Mouse (Mus musculus): ENCODE measurements around the gene Pcgf2. TPM values are rescaled to one million over a fixed set of nuclear protein-coding genes. Genes with fewer than 3 reads are reported as not detected.
"Not testable (repeated sequence)": the region's sequence is repeated elsewhere in the genome, so short reads cannot be mapped to it uniquely, and the experiment has no call there.

Pcgf2 gene
- polyA plus RNA-seq, 1 experiment from 2014 or later: 10.5 TPM

DNA sequence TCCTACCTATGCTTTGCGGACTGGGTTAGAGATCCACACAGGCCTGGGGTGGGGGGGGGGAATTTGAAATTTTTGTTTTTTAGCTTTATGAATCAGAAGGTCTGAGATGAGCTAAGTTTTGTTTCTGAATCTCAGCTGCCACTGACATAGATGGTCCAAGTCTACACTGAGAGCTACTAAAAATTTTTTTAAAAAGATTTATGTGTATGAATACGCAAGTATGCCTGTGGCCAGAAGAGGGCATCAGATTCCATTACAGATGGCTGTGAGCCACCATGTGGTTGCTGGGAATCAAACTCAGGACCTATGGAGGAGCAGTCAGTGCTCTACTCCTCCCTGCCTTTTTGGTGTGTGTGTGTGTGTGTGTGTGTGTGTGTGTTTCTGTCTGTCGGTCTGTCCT lies 14.1 kb upstream of the Pcgf2 start:
- Histone ChIP-seq H3K4me3 (ENCODE audit: low read depth, low read length) (no peak overlapping the region), H3K9ac (replicated peaks; ENCODE audit: low read depth) (no peak overlapping the region), H3K9me3 (ENCODE audit: low read length) (no peaks in the 10 kb centered on the region), H3K4me2 (replicated peaks; ENCODE audit: low read depth, low read length) (no peak overlapping the region), H3K4me1 (ENCODE audit: insufficient read depth, low read depth, low read length) (no peaks in the 10 kb centered on the region), H3K27ac (ENCODE audit: low read length) (no peak overlapping the region), H3K36me3 (ENCODE audit: insufficient read depth, low read length) (peaks cover 16% of the 10 kb centered on the region), H3K27me3 (replicated peaks; ENCODE audit: insufficient read depth, low read length) (no peaks in the 10 kb centered on the region)
- no peak for ATAC-seq
- TF ChIP-seq CTCF (IDR thresholded peaks at IDR 0.05) (peak; percentile 40), EP300 (IDR thresholded peaks at IDR 0.05) (no peak)
- 93% methylated on average over 3 of the region's 3 CpGs for WGBS
- DNase-seq (ENCODE audit: low spot score): no peak

DNA sequence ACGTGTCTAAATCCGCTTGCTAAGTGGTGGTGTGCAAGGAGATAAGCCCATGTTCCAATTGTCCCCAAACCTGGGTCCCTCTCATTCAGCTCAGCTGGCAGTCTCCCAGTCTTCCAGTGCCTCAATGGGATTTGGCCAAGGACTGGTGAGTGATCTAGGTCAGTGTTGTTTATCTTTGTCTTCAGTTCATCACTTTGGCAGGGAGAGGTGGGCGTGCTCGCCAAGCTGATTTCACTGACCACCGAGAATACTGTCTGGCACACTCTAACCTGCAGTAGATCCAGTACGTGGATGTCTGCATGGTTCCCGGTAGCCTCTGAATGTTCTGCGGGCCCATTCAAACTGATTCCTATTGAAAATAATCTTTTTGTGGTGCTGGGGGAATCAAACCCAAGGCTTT lies 13.6 kb upstream of the Pcgf2 start:
- Histone ChIP-seq H3K36me3 (ENCODE audit: insufficient read depth, low read length) (peaks cover 12% of the 10 kb centered on the region; the same call in 1 of the 2 replicates), H3K27ac (ENCODE audit: low read length) (no peak overlapping the region)

DNA sequence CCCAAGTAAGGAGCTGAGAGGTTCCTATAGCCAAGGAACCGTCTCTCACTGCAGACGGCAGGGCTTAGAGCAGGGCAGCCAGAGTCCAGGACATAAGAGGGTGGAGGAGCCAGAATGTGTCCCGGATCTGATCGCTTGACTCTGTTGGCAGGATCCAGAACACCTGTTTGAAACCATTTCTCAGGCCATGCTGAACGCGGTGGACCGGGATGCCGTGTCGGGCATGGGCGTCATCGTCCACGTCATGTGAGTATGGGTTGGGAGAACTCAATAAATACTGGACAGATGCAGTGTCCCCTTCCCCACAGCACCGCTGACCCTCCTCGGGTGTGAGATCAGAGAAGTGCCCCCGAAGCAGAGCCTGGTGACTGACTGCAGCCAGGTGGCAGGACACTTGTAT lies 12.0 kb upstream of the Pcgf2 start:
- no peak for TF ChIP-seq EP300 (IDR thresholded peaks at IDR 0.05)
- H3K9ac ChIP-seq (replicated peaks; ENCODE audit: low read depth): no peak overlapping the region
- DNase-seq (ENCODE audit: low spot score): no peak
- no peak overlapping the region for H3K4me2 ChIP-seq (replicated peaks; ENCODE audit: low read depth, low read length)
- H3K36me3 ChIP-seq (ENCODE audit: insufficient read depth, low read length): peaks cover 12% of the 10 kb centered on the region; the same call in 1 of the 2 replicates
- 85% methylated on average over 15 of the region's 15 CpGs for WGBS
- no peak overlapping the region for H3K4me3 ChIP-seq (ENCODE audit: low read depth, low read length)
- no peaks in the 10 kb centered on the region for H3K27me3 ChIP-seq (replicated peaks; ENCODE audit: insufficient read depth, low read length)
- H3K9me3 ChIP-seq (ENCODE audit: low read length): no peaks in the 10 kb centered on the region
- no peak overlapping the region for H3K27ac ChIP-seq (ENCODE audit: low read length)
- H3K4me1 ChIP-seq (ENCODE audit: insufficient read depth, low read depth, low read length): no peaks in the 10 kb centered on the region
- ATAC-seq: no peak

More for the DNA sequence above, 13.6 kb upstream of the Pcgf2 start:
- H3K4me2 ChIP-seq (replicated peaks; ENCODE audit: low read depth, low read length): no peak overlapping the region
- DNase-seq (ENCODE audit: low spot score): no peak
- H3K27me3 ChIP-seq (replicated peaks; ENCODE audit: insufficient read depth, low read length): no peaks in the 10 kb centered on the region
- TF ChIP-seq CTCF (IDR thresholded peaks at IDR 0.05) (no peak), EP300 (IDR thresholded peaks at IDR 0.05) (no peak)
- no peaks in the 10 kb centered on the region for H3K4me1 ChIP-seq (ENCODE audit: insufficient read depth, low read depth, low read length)
- no peak overlapping the region for H3K4me3 ChIP-seq (ENCODE audit: low read depth, low read length)
- no peak for ATAC-seq
- WGBS: 78% methylated on average over 8 of the region's 8 CpGs
- H3K9me3 ChIP-seq (ENCODE audit: low read length): no peaks in the 10 kb centered on the region
- no peak overlapping the region for H3K9ac ChIP-seq (replicated peaks; ENCODE audit: low read depth)

DNA sequence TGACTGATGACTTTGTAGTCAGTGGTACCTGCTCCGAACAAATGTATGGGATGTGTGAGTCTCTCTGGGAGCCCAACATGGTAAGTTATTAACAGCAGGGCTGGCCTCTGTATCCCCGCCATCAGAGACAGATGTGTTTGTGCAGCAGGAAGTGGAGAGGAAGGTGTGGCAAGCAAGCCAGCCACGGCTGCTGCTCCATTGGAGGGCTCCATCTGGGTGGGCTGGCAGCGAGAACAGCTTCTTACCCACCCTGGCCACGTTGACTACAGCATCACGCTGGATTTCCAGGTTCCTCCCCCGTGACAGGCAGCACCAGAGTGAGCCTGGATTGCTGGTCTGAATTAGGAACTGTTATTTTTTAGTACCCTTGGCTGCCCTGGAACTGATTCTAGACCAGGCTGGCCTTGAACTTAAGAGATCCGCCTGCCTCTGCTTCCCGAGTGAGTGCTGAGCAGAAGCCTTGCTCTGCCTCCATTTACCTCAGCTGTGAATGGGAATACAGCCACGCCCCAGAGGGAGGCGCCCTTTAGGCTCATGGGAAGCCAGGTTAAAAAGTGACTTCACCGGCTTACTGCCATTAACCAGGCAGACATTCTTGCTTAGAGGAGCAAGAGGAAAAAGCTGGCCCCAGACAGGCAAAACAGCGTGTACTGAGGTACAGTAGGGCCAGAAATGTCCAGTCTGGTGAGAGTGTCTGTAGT lies 11.1 kb upstream of the Pcgf2 start:
- no peak overlapping the region for H3K4me2 ChIP-seq (replicated peaks; ENCODE audit: low read depth, low read length)
- H3K4me1 ChIP-seq (ENCODE audit: insufficient read depth, low read depth, low read length): no peaks in the 10 kb centered on the region
- no peak for DNase-seq (ENCODE audit: low spot score)
- ATAC-seq: no peak
- no peaks in the 10 kb centered on the region for H3K9me3 ChIP-seq (ENCODE audit: low read length)
- H3K36me3 ChIP-seq (ENCODE audit: insufficient read depth, low read length): peaks cover 12% of the 10 kb centered on the region
- 69% methylated on average over 13 of the region's 13 CpGs for WGBS
- H3K9ac ChIP-seq (replicated peaks; ENCODE audit: low read depth): no peak overlapping the region
- no peaks in the 10 kb centered on the region for H3K27me3 ChIP-seq (replicated peaks; ENCODE audit: insufficient read depth, low read length)
- no peak overlapping the region for H3K4me3 ChIP-seq (ENCODE audit: low read depth, low read length)
- H3K27ac ChIP-seq (ENCODE audit: low read length): no peak overlapping the region
- TF ChIP-seq CTCF (IDR thresholded peaks at IDR 0.05) (no peak), EP300 (IDR thresholded peaks at IDR 0.05) (no peak)

DNA sequence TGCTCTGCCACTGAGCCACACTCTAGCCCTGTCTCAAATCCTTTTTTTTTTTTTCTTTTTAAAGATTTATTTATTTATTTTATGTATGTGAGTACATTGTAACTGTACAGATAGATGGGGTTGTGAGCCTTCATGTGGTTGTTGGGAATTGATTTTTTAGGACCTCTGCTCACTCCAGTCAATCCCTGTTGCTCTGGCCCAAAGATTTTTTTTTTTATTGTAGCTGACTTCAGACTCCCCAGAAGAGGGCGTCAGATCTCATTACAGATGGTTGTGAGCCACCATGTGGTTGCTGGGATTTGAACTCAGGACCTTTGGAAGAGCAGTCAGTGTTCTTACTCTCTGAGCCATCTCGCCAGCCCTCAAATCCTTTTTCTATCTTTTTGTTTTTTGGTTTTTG lies 9.8 kb upstream of the Pcgf2 start:
- not testable (repeated sequence) for H3K27me3 ChIP-seq (replicated peaks; ENCODE audit: insufficient read depth, low read length); ATAC-seq; H3K9ac ChIP-seq (replicated peaks; ENCODE audit: low read depth); H3K4me1 ChIP-seq (ENCODE audit: insufficient read depth, low read depth, low read length); H3K27ac ChIP-seq (ENCODE audit: low read length); DNase-seq (ENCODE audit: low spot score); H3K9me3 ChIP-seq (ENCODE audit: low read length); H3K4me2 ChIP-seq (replicated peaks; ENCODE audit: low read depth, low read length); H3K4me3 ChIP-seq (ENCODE audit: low read depth, low read length)
- 71% methylated on average over 2 of the region's 2 CpGs for WGBS
- H3K36me3 ChIP-seq (ENCODE audit: insufficient read depth, low read length): peaks cover 12% of the 10 kb centered on the region
- 0 out of 2 replicates have a peak, but pooled peaks have one; percentile 2 for TF ChIP-seq CTCF (IDR thresholded peaks at IDR 0.05)

DNA sequence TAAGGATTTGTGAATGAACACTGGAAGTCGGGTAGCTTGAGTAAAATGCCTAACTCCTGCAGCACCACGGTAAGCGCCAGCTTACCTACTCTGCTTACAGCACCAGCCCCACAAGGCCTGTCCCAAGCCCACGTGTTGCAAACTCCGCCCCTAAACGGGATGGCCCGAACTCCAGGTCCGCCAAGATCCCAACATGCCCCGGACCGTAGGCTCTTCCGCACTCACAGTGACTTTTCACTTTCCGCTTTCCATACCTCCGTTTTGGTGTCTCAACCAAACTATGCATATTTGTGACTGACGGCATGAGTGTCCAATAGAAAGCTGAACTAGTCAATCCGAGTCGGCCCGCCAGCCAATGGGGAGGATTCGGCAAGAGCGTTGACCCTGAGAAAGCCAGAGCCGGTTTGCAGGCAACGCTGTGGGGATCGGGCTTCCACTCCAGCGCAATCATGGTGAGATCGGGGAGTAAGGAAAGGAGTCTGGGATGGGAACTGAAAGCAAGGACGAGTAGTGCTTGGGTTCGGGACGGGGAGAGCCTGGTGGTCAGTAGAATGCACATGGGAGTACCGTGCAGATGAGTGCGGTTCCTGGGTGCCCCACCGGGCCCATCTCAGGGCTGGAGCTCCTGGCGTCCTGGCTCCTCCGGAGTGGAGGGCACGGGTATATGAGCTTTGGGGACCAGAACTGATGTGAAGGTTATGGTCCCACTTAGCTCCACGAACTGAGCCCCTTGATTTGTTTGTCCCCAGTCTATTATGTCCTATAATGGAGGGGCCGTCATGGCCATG lies 2.9 kb upstream of the Pcgf2 start, which contains the start of gene Psmb3:
TSS of gene Psmb3 (plus strand) at position 361 of the 788 bp plus-strand sequence.
- peak; percentile 88 for ATAC-seq
- Histone ChIP-seq H3K9ac (replicated peaks; ENCODE audit: low read depth) (peak within 1 kb of the TSS; percentile 67), H3K4me3 (ENCODE audit: low read depth, low read length) (peak within 1 kb of the TSS; percentile 66), H3K36me3 (ENCODE audit: insufficient read depth, low read length) (no peaks in the 10 kb centered on the region; the same call in 1 of the 2 replicates), H3K4me2 (replicated peaks; ENCODE audit: low read depth, low read length) (peak within 1 kb of the TSS; percentile 77), H3K27ac (ENCODE audit: low read length) (peak within 1 kb of the TSS; percentile 89), H3K27me3 (replicated peaks; ENCODE audit: insufficient read depth, low read length) (no peaks in the 10 kb centered on the region), H3K9me3 (ENCODE audit: low read length) (no peaks in the 10 kb centered on the region), H3K4me1 (ENCODE audit: insufficient read depth, low read depth, low read length) (peaks cover 13% of the 10 kb centered on the region)
- 0 out of 2 replicates have a peak, but pooled peaks have one; percentile 49 for TF ChIP-seq EP300 (IDR thresholded peaks at IDR 0.05)
- no peak for TF ChIP-seq CTCF (IDR thresholded peaks at IDR 0.05)
- under 1% methylated on average over 35 of the region's 35 CpGs for WGBS
- DNase-seq (ENCODE audit: low spot score): peak; percentile 100
